Mouse (Mus musculus) heart, embryonic 16.5 days (tissue): ENCODE results near the gene Cdip1. TPM values are rescaled to one million over a fixed set of nuclear protein-coding genes. Genes with fewer than 3 reads are reported as not detected.
A peak's percentile ranks its signal among the peaks of the same experiment; 100 is the strongest.

ENCODE experiments used
- ATAC-seq: fragments of 200-750 bp; cut with Nextera tagmentation; replicated peaks from 2 replicates; pipeline ENCODE4 v1.8.0; 2017; ENCODE audit warnings: moderate number of reproducible peaks; ENCODE audit not compliant: insufficient read depth, low FRiP score; ENCODE audit errors: extremely low read depth
- H3K27ac ChIP-seq: fragments of 300-500 bp; sonication (generic); 2 replicates; pipeline ENCODE4 v1.5.1; 2014; ENCODE audit warnings: mild to moderate bottlenecking, low read length, control low read depth, moderate library complexity
- H3K27me3 ChIP-seq: fragments of 300-500 bp; sonication (generic); 2 replicates; pipeline ENCODE4 v1.6.1; 2014; ENCODE audit warnings: low read length, mixed read lengths; ENCODE audit not compliant: control insufficient read depth, insufficient read depth
- H3K36me3 ChIP-seq: fragments of 300-500 bp; sonication (generic); 2 replicates; pipeline ENCODE4 v1.6.1; 2014; ENCODE audit not compliant: control insufficient read depth, insufficient read depth
- H3K4me1 ChIP-seq: fragments of 300-500 bp; sonication (generic); 2 replicates; pipeline ENCODE4 v1.6.1; 2014; ENCODE audit warnings: low read length, mixed read lengths; ENCODE audit not compliant: control insufficient read depth, insufficient read depth
- H3K4me2 ChIP-seq: fragments of 300-500 bp; sonication (generic); 2 replicates; pipeline ENCODE4 v1.6.1; 2014; ENCODE audit warnings: low read depth, mild to moderate bottlenecking, control low read depth, low read length
- H3K4me3 ChIP-seq: fragments of 300-500 bp; sonication (generic); 2 replicates; pipeline ENCODE4 v1.5.1; 2014; ENCODE audit warnings: mild to moderate bottlenecking, control low read depth, low read length
- H3K9ac ChIP-seq: fragments of 300-500 bp; sonication (generic); 2 replicates; pipeline ENCODE4 v1.6.1; 2014; ENCODE audit warnings: low read length, control low read depth
- H3K9me3 ChIP-seq: fragments of 300-500 bp; sonication (generic); replicated peaks from 2 replicates; pipeline ENCODE4 v1.6.1; 2016; ENCODE audit warnings: low read length; ENCODE audit not compliant: control insufficient read depth
- WGBS: fragments of 180-500 bp; shearing (Covaris S2); extraction: QIAGEN DNeasy Blood & Tissue Kit; methylation state at CpG from one replicate; pipeline ENCODE4 v1.1.7; 2014; 5-methylcytosine and 5-hydroxymethylcytosine counted together
- polyA plus RNA-seq: library from polyadenylated mRNA; unstranded; fragments of >200 nt; fragmentation: Nextera tagmentation; extraction: Ambion mirVana; gene quantifications from 2 replicates; pipeline ENCODE4 v1.2.1, GENCODE M21; 2015

Gene Cdip1
- polyA plus RNA-seq, 1 experiment from 2014 or later = 119 TPM

DNA sequence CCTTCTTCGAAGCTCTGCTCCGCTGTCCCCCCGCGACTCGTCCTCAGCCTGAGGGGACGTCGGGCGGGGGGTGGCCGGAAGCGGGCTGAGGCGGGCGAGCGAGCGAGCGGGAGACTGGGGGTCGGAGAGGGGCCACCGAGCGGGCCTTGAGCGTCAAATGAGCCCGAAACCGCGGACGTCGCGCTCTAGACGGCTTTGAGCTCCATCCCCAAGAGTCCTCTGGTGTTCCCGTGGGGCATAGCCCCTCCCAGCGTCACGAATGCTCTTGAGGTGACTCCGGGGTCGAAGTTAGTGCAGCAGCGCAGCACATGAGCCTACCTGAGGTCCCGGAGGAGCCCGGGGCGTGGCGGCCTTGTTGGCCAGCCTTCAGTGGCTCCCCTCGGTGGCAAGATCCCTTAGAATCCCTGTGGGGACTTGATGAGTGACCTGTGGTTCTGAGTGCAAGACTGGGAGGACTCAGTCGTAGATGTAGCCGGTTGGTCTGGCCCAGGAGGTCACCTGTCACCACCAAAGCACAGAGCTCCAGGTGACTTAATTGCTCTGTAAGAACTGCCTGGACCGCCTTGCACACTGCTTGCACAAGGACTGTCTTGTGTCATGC is 63.5 kb downstream of the Cdip1 start:
- H3K4me1 ChIP-seq = peaks cover 17% of the 10 kb centered on the region
- WGBS = under 1% methylated on average over 40 of the region's 40 CpGs
- no peaks in the 10 kb centered on the region for H3K27me3 ChIP-seq
- H3K9me3 ChIP-seq = no peaks in the 10 kb centered on the region
- H3K9ac ChIP-seq = peak overlapping the region; percentile 77
- peak; percentile 79 for ATAC-seq
- peak overlapping the region; percentile 63 for H3K4me3 ChIP-seq
- peak overlapping the region; percentile 86 for H3K4me2 ChIP-seq
- peak overlapping the region; percentile 94 for H3K27ac ChIP-seq
- no peaks in the 10 kb centered on the region for H3K36me3 ChIP-seq

DNA sequence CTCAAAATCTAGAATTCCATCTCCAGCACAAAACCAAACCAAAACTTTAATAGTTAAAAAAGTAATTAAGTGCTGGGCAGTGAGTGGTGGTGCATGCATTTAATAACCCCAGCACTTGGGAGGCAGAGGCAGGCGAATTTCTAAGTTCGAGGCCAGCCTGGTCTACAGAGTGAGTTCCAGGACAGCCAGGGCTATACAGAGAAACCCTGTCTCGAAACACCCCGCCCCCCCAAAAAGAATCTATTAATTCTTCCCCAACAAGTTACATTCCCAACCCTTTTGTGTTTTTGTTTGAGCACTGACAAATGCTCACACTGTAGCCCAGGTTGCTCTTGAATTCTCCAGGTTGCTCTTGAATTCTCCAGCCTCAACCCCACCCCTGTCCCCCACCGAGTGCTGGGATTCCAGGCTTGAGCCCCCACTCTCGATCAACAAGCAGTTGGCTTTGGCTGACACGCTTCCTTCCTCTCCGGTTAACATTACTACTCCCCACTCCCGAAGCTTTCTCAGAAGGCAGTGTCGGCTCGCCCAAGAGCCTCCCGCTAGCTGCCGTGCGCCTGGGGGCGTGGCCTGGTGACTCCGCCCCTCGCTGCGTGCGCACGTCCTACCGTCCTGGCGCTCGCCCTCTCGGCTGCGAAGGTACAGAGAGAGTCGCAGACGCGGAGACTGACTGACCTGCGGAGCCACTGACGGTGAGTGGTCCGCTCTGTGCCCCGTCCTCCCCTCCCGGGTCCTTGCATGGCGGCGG is 64.1 kb downstream of the Cdip1 start, which contains the start of gene Hmox2:
TSS of gene Hmox2 (plus strand) at position 582 of the 748 bp plus-strand sequence.
- Histone ChIP-seq H3K9me3 (no peaks in the 10 kb centered on the region), H3K36me3 (no peaks in the 10 kb centered on the region), H3K4me2 (peak within 1 kb of the TSS; percentile 86), H3K4me1 (peaks cover 17% of the 10 kb centered on the region), H3K27me3 (no peaks in the 10 kb centered on the region), H3K4me3 (peak within 1 kb of the TSS; percentile 63), H3K9ac (peak within 1 kb of the TSS; percentile 77), H3K27ac (peak within 1 kb of the TSS; percentile 94)
- peak; percentile 94 for ATAC-seq
- 6% methylated on average over 35 of the region's 35 CpGs for WGBS

DNA sequence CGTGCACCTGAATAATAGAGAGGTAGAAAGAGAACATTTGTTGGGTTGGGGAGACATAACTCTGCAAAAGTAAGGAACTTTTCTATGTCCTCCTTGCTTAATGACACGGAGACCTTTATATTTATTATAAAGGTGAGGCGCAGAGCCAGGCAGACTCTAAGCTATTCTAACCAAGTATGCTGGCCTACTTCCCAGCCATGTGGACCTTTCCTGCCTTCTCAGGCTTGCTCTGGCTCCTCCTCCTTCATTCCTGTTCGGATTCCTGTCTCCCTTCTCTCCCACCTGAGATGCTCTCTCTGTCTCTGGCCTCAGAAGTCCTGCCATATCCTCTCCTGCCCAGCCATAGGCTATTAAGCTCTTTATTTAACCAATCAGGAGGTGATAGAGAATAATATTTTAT is 64.8 kb downstream of the Cdip1 start:
- H3K36me3 ChIP-seq = no peaks in the 10 kb centered on the region
- WGBS = 71% methylated on average over 4 of the region's 4 CpGs
- no peaks in the 10 kb centered on the region for H3K9me3 ChIP-seq
- H3K27ac ChIP-seq = no peak overlapping the region
- no peak overlapping the region for H3K4me3 ChIP-seq
- no peak for ATAC-seq
- peaks cover 12% of the 10 kb centered on the region for H3K4me1 ChIP-seq
- no peaks in the 10 kb centered on the region for H3K27me3 ChIP-seq
- H3K4me2 ChIP-seq = no peak overlapping the region
- no peak overlapping the region for H3K9ac ChIP-seq

DNA sequence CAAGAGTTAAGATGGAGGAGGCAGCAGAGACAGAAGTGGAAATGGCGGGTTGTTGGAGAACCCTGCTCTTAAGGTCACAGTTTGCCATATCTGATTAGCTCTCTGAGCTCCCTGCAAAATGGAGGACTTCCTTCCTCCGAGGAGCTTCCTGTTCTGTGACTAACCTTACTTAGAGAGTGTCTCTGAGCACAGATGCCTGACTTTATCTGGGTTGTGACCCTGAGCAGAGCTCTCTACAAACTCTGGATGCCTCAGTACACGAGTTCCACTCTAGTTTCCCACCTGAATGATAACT is 67.2 kb downstream of the Cdip1 start:
- Histone ChIP-seq H3K27me3 (no peaks in the 10 kb centered on the region), H3K4me3 (no peak overlapping the region), H3K9ac (no peak overlapping the region), H3K4me1 (peaks cover 4% of the 10 kb centered on the region), H3K9me3 (no peaks in the 10 kb centered on the region), H3K4me2 (no peak overlapping the region), H3K36me3 (no peaks in the 10 kb centered on the region), H3K27ac (peak overlapping the region; percentile 34; the same call in 1 of the 2 replicates)
- 51% methylated on average over 3 of the region's 3 CpGs for WGBS
- no peak for ATAC-seq

DNA sequence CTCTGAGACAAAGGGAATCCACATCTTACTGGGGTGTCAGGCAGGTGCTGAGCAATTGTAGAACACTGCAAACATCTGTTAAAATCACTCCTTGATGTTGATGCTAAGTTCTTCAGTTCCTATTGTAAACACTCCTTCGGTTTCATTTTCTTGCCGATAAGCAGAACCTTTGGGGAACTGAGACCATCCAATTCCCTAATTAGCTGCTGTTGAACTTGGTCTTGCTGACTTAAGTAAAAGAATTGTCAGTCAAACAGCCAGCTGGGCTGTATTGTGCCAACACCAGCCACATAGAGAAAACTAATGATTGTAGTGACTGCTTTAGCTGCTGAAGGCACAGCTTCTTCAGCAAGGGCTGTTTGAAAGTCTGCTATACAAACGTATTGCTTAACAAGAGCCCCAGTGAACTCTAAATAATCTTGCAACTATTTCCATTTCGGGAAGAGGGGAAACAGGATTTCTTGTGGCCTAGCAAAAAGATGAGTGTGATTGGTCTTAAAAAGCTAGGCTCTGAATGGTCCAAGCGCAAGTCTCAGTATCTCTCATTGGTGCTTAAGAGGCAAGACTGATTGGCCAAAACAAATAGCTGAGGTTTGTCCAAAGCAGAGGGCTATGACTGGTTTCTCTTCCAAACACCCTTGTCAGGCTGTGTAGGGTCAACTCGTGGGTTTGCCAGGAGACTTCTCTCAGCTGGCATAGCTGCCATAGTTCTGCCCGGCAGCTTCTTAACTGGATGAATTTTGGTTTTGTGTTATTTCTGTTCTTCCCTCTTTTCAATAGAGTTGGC is 67.8 kb downstream of the Cdip1 start:
- 68% methylated on average over 7 of the region's 7 CpGs for WGBS
- Histone ChIP-seq H3K4me2 (no peak overlapping the region), H3K9ac (no peak overlapping the region), H3K4me3 (no peak overlapping the region), H3K27me3 (no peaks in the 10 kb centered on the region), H3K4me1 (no peaks in the 10 kb centered on the region), H3K36me3 (no peaks in the 10 kb centered on the region), H3K9me3 (no peaks in the 10 kb centered on the region), H3K27ac (peak overlapping the region; percentile 34; the same call in 1 of the 2 replicates)
- ATAC-seq = no peak

DNA sequence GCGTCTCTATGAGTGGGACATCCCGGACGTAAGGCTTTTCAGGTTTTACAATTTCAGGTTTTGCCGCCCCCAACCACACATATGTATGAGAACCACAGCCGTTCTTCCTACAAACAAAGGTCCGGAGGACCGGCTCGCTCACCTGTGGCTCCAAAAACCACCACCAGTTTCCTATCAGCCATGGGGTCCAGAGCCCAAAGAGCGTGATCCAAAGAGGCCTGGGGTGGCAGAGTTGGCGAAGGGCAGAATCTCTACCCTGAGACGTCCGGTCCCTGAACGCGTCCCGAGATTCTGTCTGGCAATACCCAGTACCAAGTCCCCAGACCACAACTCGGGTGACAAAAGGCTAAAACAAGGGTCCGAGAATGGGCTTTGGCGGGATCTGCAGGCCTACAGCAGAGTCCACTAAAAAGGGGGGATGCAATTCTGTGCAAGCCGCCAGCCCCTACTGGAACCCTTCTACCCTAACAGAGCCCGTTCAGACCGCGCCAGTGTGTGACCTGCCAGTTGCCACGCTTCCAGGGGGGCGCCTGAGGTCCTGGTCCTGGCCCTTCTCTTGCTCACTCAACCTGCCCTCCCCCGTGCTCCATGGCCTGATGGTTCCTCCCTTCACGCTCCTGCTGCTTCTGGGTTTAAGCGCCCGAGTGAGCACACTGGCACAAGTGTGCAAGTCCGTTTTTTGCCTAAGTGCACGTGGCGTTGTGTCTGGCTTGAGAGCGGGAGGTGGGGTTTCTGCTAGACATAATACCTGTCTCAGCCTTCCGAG is 71.2 kb downstream of the Cdip1 start, which contains the start of gene Nmral1:
TSS of gene Nmral1 (minus strand) at position 604 of the 766 bp plus-strand sequence.
- no peaks in the 10 kb centered on the region for H3K27me3 ChIP-seq

DNA sequence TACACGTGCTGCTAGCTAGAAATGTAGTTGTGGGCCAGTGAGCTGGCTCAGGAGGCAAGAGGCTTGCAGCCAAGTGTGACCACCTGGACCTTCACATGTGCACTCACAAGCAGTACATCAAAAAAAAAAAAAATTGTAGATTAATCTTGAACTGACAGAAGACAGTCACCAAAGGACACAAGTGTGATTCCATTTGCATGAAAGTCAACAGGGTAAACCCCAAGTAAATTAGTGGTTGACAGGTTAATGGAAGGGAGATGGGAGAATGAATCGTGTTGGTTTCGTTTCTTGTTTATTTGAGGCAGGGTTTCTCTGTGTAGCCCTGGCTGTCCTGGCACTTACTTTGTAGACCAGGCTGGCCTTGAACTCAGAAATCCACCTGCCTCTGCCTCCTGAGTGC is 72.2 kb downstream of the Cdip1 start:
- no peaks in the 10 kb centered on the region for H3K27me3 ChIP-seq
- H3K4me1 ChIP-seq = no peaks in the 10 kb centered on the region
- H3K9ac ChIP-seq = no peak overlapping the region
- H3K4me2 ChIP-seq = peak overlapping the region; percentile 69
- peak overlapping the region; percentile 65 for H3K4me3 ChIP-seq
- no peak for ATAC-seq
- H3K27ac ChIP-seq = no peak overlapping the region
- H3K9me3 ChIP-seq = no peaks in the 10 kb centered on the region
- H3K36me3 ChIP-seq = 0 out of 2 replicates have a peak, but pooled peaks cover 3% of the 10 kb centered on the region
- 69% methylated on average over 3 of the region's 3 CpGs for WGBS

More for the DNA sequence above, 71.2 kb downstream of the Cdip1 start, which contains the start of gene Nmral1:
- Histone ChIP-seq H3K36me3 (0 out of 2 replicates have a peak, but pooled peaks cover 3% of the 10 kb centered on the region), H3K4me2 (peak within 1 kb of the TSS; percentile 69), H3K9me3 (no peaks in the 10 kb centered on the region), H3K9ac (peak within 1 kb of the TSS; percentile 66), H3K27ac (peak within 1 kb of the TSS; percentile 11; the same call in 1 of the 2 replicates), H3K4me3 (peak within 1 kb of the TSS; percentile 65), H3K4me1 (no peaks in the 10 kb centered on the region)
- WGBS = 9% methylated on average over 33 of the region's 33 CpGs
- peak; percentile 76 for ATAC-seq

DNA sequence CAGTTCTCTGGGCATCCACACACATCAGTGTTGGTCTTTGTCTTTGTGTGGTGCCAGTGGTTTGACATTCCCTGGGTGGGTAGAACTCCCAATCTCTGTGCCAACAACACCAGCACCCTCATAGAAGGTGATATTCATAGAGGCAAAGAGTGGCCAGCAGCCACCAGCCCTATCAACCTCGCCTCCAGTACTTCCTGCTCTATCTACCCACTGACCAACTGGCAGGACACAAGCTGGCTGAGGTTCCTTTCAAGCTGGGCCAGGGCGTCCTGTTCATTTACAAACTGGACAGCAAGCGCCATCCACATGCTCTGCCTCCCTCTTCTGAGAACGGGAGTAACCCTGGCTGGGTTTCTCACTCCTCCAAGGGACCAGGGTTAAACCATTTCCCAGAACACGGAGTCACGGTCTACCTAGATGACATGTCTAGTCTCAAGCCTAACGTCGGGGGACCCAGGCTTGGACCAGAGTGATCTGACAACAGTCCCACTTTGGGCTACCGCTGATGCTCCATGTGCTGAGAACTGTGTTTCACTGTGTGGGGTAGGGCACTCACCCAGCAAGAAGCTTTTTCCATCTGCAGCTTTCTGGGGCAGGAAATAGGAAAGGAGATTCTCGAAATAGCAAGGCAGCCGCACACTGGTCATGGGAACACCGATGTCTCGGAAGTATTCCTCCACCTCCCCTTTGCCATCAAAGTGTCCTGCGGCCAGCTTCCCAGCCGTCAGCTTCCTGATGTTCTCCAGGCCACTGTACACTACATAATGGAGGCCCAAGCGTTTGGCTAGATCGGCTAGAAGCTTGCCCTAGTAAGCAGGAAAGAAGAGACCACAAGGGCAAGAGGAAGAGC is 76.0 kb downstream of the Cdip1 start:
- no peak overlapping the region for H3K27ac ChIP-seq
- no peak overlapping the region for H3K4me3 ChIP-seq
- no peaks in the 10 kb centered on the region for H3K9me3 ChIP-seq
- H3K4me1 ChIP-seq = no peaks in the 10 kb centered on the region
- H3K27me3 ChIP-seq = no peaks in the 10 kb centered on the region
- peaks cover 13% of the 10 kb centered on the region for H3K36me3 ChIP-seq
- ATAC-seq = no peak
- WGBS = 72% methylated on average over 17 of the region's 17 CpGs
- no peak overlapping the region for H3K4me2 ChIP-seq
- no peak overlapping the region for H3K9ac ChIP-seq
